Mouse (Mus musculus) ES-CJ7 (cell line): Measurements from ENCODE around the gene Pgbd5.

Experiments used
- DNase-seq: peaks from one replicate; pipeline ENCODE4 v3.0.0; 2011; ENCODE audit warnings: low read depth, low spot score

Gene Pgbd5

GRCm38 (mm10) chr8:124439558-124439957 is at the start of gene Pgbd5:
Gene Pgbd5, minus strand, starts transcription at chr8:124439658.
- DNase-seq: no peak

GRCm38 (mm10) chr8:124483356-124484115 is 44.1 kb upstream of the Pgbd5 start:
- peak; percentile 90 for DNase-seq

- no peak for DNase-seq
These were observed 43.3 kb upstream of the Pgbd5 start for GRCm38 (mm10) chr8:124482790-124483189.

- DNase-seq: no peak
These were observed 40.9 kb upstream of the Pgbd5 start for GRCm38 (mm10) chr8:124480321-124480720.

- DNase-seq: no peak
These were observed 39.8 kb upstream of the Pgbd5 start for GRCm38 (mm10) chr8:124479251-124479650.

- no peak for DNase-seq
These were observed 37.2 kb upstream of the Pgbd5 start for GRCm38 (mm10) chr8:124476701-124477100.

GRCm38 (mm10) chr8:124475690-124476089 is 36.2 kb upstream of the Pgbd5 start:
- no peak for DNase-seq

GRCm38 (mm10) chr8:124464641-124465040 is 25.2 kb upstream of the Pgbd5 start:
- no peak for DNase-seq

GRCm38 (mm10) chr8:124463111-124463510 is 23.7 kb upstream of the Pgbd5 start:
- DNase-seq: no peak

GRCm38 (mm10) chr8:124462192-124462591 is 22.7 kb upstream of the Pgbd5 start:
- no peak for DNase-seq

- DNase-seq: no peak
These were observed 21.6 kb upstream of the Pgbd5 start for GRCm38 (mm10) chr8:124461103-124461502.

- no peak for DNase-seq
These were observed 21.2 kb upstream of the Pgbd5 start for GRCm38 (mm10) chr8:124460660-124461059.

- DNase-seq: no peak
These were observed 20.2 kb upstream of the Pgbd5 start for GRCm38 (mm10) chr8:124459627-124460026.

- DNase-seq: no peak
These were observed 15.9 kb upstream of the Pgbd5 start for GRCm38 (mm10) chr8:124455359-124455758.

GRCm38 (mm10) chr8:124450192-124450895 is 10.9 kb upstream of the Pgbd5 start:
- DNase-seq: peak; percentile 64

GRCm38 (mm10) chr8:124448962-124449670 is 9.7 kb upstream of the Pgbd5 start:
- no peak for DNase-seq

GRCm38 (mm10) chr8:124436741-124437140 is 2.7 kb downstream of the Pgbd5 start:
- peak; percentile 37 for DNase-seq

- peak; percentile 65 for DNase-seq
These were observed 3.7 kb downstream of the Pgbd5 start for GRCm38 (mm10) chr8:124435707-124436243.

GRCm38 (mm10) chr8:124435170-124435569 is 4.3 kb downstream of the Pgbd5 start:
- no peak for DNase-seq

- DNase-seq: peak; percentile 97
These were observed 5.2 kb downstream of the Pgbd5 start for GRCm38 (mm10) chr8:124434126-124434790.

- DNase-seq: peak; percentile 35
These were observed 5.9 kb downstream of the Pgbd5 start for GRCm38 (mm10) chr8:124433451-124434125.
